Mouse (Mus musculus) liver, adult 2 months (tissue): ENCODE measurements at regions not wholly inside any gene's neighbourhood (a gene's known extent, or its start where the extent isn't known, plus 50 kb on each side); places are given as distances from the start of the nearest gene placed in this dataset.

Source experiments
- DNase-seq: peaks from one replicate; pipeline ENCODE4 v3.0.0-alpha.2; 2011; ENCODE audit warnings: low read depth, low spot score; ENCODE audit errors: extremely low read depth
- H3K27ac ChIP-seq: fragments of 200-500 bp; replicated peaks from 2 replicates; pipeline ENCODE4 v1.5.1; 2012; ENCODE audit warnings: low read depth, mild to moderate bottlenecking, control low read depth, inconsistent platforms, low read length; ENCODE audit not compliant: insufficient read depth
- H3K27me3 ChIP-seq: fragments of 200-500 bp; 2 replicates; pipeline ENCODE4 v1.6.1; 2012; ENCODE audit warnings: mild to moderate bottlenecking, moderate library complexity, low read length, inconsistent platforms; ENCODE audit not compliant: control insufficient read depth, insufficient read depth
- H3K36me3 ChIP-seq: fragments of 200-500 bp; 2 replicates; pipeline ENCODE4 v1.6.1; 2012; ENCODE audit warnings: low read length, inconsistent platforms; ENCODE audit not compliant: control insufficient read depth, insufficient read depth
- H3K4me1 ChIP-seq: fragments of 200-500 bp; 2 replicates; pipeline ENCODE4 v1.6.1; 2011; ENCODE audit warnings: low read length; ENCODE audit not compliant: control insufficient read depth, insufficient read depth
- H3K4me3 ChIP-seq: fragments of 200-500 bp; 2 replicates; pipeline ENCODE4 v1.5.1; 2011; ENCODE audit warnings: low read depth, mild to moderate bottlenecking, control low read depth, low read length, moderate library complexity; ENCODE audit not compliant: insufficient read depth
- H3K79me2 ChIP-seq: fragments of 200-500 bp; 2 replicates; pipeline ENCODE4 v1.6.1; 2012; ENCODE audit warnings: inconsistent platforms, mild to moderate bottlenecking, low read length, moderate library complexity; ENCODE audit not compliant: control insufficient read depth, insufficient read depth
- H3K9ac ChIP-seq: fragments of 200-500 bp; 2 replicates; pipeline ENCODE4 v1.6.1; 2012; ENCODE audit warnings: low read depth, mild to moderate bottlenecking, control low read depth, inconsistent platforms, low read length
- CTCF ChIP-seq: fragments of 200-500 bp; IDR thresholded peaks from 2 replicates; pipeline ENCODE4 v1.5.1; 2011; ENCODE audit warnings: low read depth, low read length, control low read depth
- POLR2A ChIP-seq: fragments of 200-500 bp; IDR thresholded peaks from 2 replicates; pipeline ENCODE4 v1.6.1; 2011; ENCODE audit warnings: low read length, control low read depth; ENCODE audit not compliant: insufficient read depth; ENCODE audit errors: extremely low read depth
- WGBS: fragments of 180-500 bp; shearing (Covaris S2); methylation state at CpG from one replicate; pipeline ENCODE4 v1.1.7; 2018; 5-methylcytosine and 5-hydroxymethylcytosine counted together

- peaks cover 7% of the 10 kb centered on the region for H3K4me1 ChIP-seq
- DNase-seq, result peak; percentile 80
- no peak overlapping the region for H3K27ac ChIP-seq
- H3K79me2 ChIP-seq, result no peaks in the 10 kb centered on the region
- no peak overlapping the region for H3K4me3 ChIP-seq
- H3K36me3 ChIP-seq, result no peaks in the 10 kb centered on the region
- WGBS, result 39% methylated on average over 3 of the region's 3 CpGs
- no peak for TF ChIP-seq CTCF
- no peak for TF ChIP-seq POLR2A
- H3K27me3 ChIP-seq, result no peaks in the 10 kb centered on the region
- H3K9ac ChIP-seq, result no peak overlapping the region
Measured at GRCm38 (mm10) chr13:101311634-101312314, 456.2 kb downstream of the Pik3r1 start.

GRCm38 (mm10) chr13:101308724-101309123 is 459.3 kb downstream of the Pik3r1 start:
- WGBS, result 83% methylated on average over 5 of the region's 5 CpGs
- Histone ChIP-seq H3K36me3 (no peaks in the 10 kb centered on the region), H3K4me1 (peaks cover 2% of the 10 kb centered on the region; the same call in 1 of the 2 replicates), H3K27ac (no peak overlapping the region), H3K27me3 (no peaks in the 10 kb centered on the region), H3K4me3 (no peak overlapping the region), H3K79me2 (no peaks in the 10 kb centered on the region), H3K9ac (no peak overlapping the region)
- no peak for TF ChIP-seq POLR2A
- TF ChIP-seq CTCF, result no peak
- DNase-seq, result no peak

GRCm38 (mm10) chr13:101305695-101306413 is 462.2 kb downstream of the Pik3r1 start:
- no peak for DNase-seq
- no peak overlapping the region for H3K27ac ChIP-seq
- no peaks in the 10 kb centered on the region for H3K79me2 ChIP-seq
- H3K4me1 ChIP-seq, result no peaks in the 10 kb centered on the region
- H3K27me3 ChIP-seq, result no peaks in the 10 kb centered on the region
- H3K36me3 ChIP-seq, result no peaks in the 10 kb centered on the region
- H3K4me3 ChIP-seq, result no peak overlapping the region
- WGBS, result 85% methylated on average over 11 of the region's 11 CpGs
- TF ChIP-seq CTCF, result no peak
- TF ChIP-seq POLR2A, result no peak
- no peak overlapping the region for H3K9ac ChIP-seq

GRCm38 (mm10) chr13:101305063-101305462 is 463.0 kb downstream of the Pik3r1 start:
- H3K9ac ChIP-seq, result no peak overlapping the region
- no peaks in the 10 kb centered on the region for H3K27me3 ChIP-seq
- no peaks in the 10 kb centered on the region for H3K4me1 ChIP-seq
- no peaks in the 10 kb centered on the region for H3K79me2 ChIP-seq
- WGBS, result 73% methylated on average over 6 of the region's 6 CpGs
- H3K27ac ChIP-seq, result no peak overlapping the region
- no peak overlapping the region for H3K4me3 ChIP-seq
- no peak for DNase-seq
- TF ChIP-seq POLR2A (no peak), CTCF (no peak)
- H3K36me3 ChIP-seq, result no peaks in the 10 kb centered on the region

GRCm38 (mm10) chr13:101301361-101301760 is 466.7 kb downstream of the Pik3r1 start:
- 89% methylated on average over 2 of the region's 2 CpGs for WGBS
- Histone ChIP-seq H3K27ac (no peak overlapping the region), H3K36me3 (no peaks in the 10 kb centered on the region), H3K4me1 (no peaks in the 10 kb centered on the region), H3K4me3 (no peak overlapping the region), H3K27me3 (no peaks in the 10 kb centered on the region), H3K9ac (no peak overlapping the region), H3K79me2 (no peaks in the 10 kb centered on the region)
- TF ChIP-seq CTCF, result no peak
- TF ChIP-seq POLR2A, result no peak
- no peak for DNase-seq

- DNase-seq, result no peak
- WGBS, result 90% methylated on average over 4 of the region's 4 CpGs
- H3K27ac ChIP-seq, result no peak overlapping the region
- no peak for TF ChIP-seq CTCF
- H3K79me2 ChIP-seq, result no peaks in the 10 kb centered on the region
- H3K36me3 ChIP-seq, result no peaks in the 10 kb centered on the region
- no peak overlapping the region for H3K9ac ChIP-seq
- H3K4me3 ChIP-seq, result no peak overlapping the region
- no peaks in the 10 kb centered on the region for H3K4me1 ChIP-seq
- no peaks in the 10 kb centered on the region for H3K27me3 ChIP-seq
Measured at GRCm38 (mm10) chr13:101289407-101289806, 456.2 kb upstream of the Slc30a5 start.
